Mouse (Mus musculus) liver, embryonic 18 days (tissue): ENCODE measurements around the gene Efcab1. TPM values are rescaled to one million over a fixed set of nuclear protein-coding genes. Genes with fewer than 3 reads are reported as not detected.

Experiments
- polyA plus RNA-seq: library from polyadenylated mRNA; depleted of rRNA; stranded (reverse); fragments of >200 nt; gene quantifications from 2 replicates; pipeline ENCODE4 v1.2.3, GENCODE M21; 2012; rRNA removed

The Efcab1 gene
- polyA plus RNA-seq = 0.07 and 0.10 TPM in 2 replicates

GRCm38 (mm10) chr16:14906393-14907100 is at the start of gene Efcab1:
Gene Efcab1, plus strand, starts transcription at chr16:14906606.

